Mouse (Mus musculus): ENCODE results near the gene Isyna1.
A peak's percentile ranks its signal among the peaks of the same experiment; 100 is the strongest.

The Isyna1 gene

GRCm38 (mm10) chr8:70622220-70622619 is 28.0 kb downstream of the Isyna1 start:
- no peak for DNase-seq (ENCODE audit: low spot score in 2 of 2)

GRCm38 (mm10) chr8:70625104-70625503 is 30.9 kb downstream of the Isyna1 start:
- no peak for DNase-seq (ENCODE audit: low spot score in 2 of 2)

DNA sequence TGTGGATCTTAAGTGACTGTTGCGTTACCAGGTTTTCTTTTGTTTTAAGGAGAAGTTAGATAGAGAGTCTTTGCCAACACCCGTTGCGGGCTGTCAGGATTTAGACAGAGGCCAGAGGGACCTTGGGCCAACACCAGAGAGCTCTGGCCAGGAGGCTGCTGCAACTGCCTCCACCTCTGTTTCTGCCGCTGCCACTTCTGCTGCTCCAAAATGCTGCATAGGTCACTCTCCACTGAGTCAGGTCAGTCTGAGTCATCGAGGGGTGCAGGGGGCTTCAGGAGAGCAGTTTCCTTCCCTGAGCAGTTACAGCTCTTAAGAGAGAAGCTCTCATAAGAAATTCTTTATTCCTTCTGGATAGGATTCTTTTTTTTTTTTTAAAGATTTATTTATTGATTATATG is 32.9 kb downstream of the Isyna1 start:
- no peak for DNase-seq (ENCODE audit: low spot score in 2 of 2)

GRCm38 (mm10) chr8:70628986-70629490 is 34.9 kb downstream of the Isyna1 start:
- DNase-seq (ENCODE audit: low spot score in 2 of 2), result no peak

DNA sequence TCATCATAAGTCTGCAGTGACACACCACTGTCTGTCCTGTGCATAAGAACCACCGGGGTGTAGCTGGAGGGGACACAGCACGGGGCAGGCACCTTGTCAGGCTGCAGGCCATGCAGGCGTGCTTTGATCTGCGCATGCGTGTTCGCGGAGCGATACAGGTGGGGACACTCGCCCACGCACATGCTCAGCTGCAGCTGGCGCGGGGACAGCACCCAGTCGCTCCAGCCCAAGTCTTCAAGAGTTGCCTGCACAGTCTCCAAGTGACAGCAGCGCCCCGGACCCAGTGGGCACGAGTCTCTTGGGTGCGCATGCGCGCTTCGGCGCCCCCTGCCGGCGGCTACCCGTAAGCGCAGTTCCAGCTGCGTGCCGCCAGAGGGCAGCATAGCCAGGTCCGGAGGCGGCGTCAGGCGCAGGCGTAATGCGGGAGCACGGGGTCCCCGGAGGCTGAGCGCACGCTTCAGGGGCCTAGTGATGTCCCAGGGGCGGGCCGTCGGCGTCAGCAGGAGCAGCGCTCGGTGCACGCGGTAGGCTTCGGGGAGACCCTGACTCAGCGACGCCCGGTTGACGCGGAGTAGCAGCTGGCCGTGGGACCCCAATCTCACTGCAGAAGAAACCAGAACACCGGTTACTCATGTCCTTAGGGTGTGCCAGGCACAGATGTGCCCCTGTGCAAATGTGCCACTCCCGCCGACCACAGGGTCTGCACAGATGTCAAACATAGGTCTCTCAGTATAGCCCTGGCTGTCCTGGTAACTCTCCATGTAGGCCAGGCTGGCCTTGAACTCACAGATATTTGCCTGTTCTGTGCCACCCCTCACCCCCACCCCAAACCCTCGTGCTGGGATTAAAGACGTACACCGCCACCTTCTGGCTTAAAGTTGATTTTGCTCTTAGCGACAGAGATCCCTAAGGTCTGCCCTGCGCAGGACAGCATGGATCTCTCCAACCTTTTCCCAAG is 35.7 kb downstream of the Isyna1 start:
- DNase-seq (ENCODE audit: low spot score in 2 of 2), result peak; percentile 93 to 95

DNA sequence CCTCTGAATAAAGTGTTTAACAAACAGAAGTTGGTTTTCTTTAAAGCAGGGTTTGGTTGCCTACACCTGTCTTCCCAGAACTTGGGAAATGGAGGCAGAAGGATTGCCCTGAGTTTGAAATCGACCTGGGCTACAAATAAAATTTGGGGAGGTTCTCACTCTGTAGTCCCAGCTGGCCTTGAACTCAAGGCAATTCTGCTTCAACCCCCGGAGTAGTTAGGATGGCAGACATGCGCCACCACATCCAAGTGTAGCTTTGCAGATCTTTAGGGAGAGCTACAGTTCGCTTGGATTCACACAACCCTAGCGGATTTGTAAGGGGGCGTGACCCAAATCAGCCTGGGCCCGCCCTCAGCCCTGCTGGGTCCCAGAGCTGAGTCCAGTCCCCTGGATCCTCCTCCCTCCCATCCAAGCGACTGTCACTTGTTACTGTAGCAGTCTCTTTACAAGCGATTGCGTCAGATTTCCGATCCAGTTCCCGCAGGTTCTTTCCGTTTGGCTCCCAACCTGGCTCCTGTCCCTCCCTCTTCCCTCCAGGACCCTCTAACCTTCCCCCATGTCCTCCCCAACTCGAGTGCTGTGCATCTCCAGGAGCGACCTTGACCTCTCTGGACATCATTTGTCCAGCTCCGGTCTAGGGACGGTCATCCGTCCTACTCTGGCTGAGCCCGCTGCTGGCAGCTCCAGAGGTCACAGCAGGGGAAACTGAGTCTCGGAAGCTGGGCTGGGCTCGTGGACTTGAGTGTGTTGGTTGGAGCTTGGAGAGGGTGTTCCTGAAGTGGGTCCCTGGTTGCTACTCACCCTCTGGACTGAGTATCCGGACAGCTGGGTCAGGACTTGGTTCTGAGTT is 36.6 kb downstream of the Isyna1 start:
- no peak for DNase-seq (ENCODE audit: low spot score in 2 of 2)

DNA sequence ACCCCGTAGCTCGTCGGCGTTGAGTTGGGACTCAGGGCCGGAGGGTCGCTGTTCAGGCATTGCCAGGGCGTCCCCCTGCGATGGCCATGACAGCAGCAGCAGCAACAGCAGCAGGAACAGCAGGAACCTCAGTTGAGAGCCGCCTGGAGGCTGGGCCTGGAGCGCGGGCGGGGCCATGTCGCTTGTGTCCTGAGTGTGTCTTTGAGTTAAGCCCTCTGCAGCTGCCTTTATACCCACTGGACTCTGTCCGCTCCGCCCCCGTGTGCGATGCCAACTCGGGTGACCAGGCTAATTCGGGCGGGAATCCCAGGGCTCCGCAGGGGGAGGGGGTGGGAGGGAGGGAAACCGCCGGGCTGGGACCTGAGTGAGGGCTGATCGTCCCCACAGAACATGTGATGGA is 37.3 kb downstream of the Isyna1 start:
- no peak for DNase-seq (ENCODE audit: low spot score in 2 of 2)

DNA sequence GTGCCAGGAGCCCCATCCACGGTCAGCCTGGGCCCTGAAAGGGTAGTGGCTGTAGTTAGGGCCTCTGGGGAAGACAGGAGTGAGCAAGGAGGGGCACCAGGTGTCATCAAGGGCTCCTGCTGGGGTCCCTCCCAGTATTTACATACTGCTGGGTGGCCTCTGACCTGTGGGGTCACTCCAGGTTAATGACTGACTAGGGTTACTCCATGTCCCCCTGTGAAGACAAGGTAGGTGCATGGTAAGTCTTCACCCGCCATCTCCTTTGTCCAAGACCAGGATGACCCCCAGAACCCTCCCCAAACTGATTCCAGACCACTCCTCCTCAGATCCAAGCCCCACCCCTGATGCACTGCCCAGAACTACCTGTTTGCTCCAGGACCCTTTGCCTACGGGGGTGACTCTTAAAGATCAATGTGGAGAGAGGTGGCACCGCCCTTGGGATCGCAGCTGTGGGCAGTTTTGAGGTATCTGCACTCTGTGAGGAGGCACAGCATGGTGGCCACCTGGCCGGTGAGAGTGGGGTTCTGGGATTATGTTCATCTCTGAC is 38.2 kb downstream of the Isyna1 start, which contains the start of gene Gdf15:
TSS of gene Gdf15 (minus strand) at position 111 of the 547 bp plus-strand sequence.
- no peak for DNase-seq (ENCODE audit: low spot score in 2 of 2)

DNA sequence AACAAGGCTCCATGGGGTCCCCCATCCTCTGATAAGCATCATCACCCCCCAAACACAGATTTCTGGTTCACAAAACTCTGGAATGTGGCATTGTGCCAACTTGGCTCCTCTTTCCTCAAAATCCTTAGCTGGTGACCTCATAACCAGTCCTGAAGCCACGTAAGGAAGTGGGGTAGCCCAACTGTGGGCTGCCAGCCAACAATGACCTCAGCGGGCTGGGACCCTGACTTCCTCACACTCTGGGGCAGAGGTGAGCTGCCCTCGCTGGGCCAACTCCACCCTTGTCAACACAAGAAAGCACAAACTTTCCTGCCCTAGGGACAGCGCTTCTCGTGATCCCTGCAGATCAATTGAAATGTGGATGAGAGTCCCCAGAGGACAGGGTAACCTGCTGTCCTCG is 39.9 kb downstream of the Isyna1 start:
- no peak for DNase-seq (ENCODE audit: low spot score in 2 of 2)

- no peak for DNase-seq (ENCODE audit: low spot score in 2 of 2)
Observed at GRCm38 (mm10) chr8:70635527-70635926, 41.4 kb downstream of the Isyna1 start.

GRCm38 (mm10) chr8:70636838-70637237 is 42.7 kb downstream of the Isyna1 start:
- DNase-seq (ENCODE audit: low spot score in 2 of 2), result no peak

DNA sequence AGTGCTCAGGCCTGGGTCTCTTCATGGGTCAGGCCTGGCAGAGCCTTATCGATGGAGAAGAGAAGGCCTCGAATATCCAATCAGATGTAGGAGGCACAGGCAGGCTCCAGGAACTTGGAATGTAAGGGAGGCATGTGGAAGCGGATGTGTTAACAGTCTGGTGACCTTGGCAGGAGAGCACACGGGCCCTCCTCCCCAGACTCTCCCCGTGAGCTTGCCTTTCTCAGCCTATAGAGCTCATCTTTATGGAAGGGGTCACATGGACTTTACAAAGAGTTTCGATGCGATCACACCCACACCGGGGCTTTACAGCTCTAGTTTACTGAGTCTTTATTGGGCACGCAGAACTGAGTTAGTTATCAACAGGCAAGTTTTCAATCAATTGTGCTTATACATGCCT is 44.6 kb downstream of the Isyna1 start:
- DNase-seq (ENCODE audit: low spot score in 2 of 2), result no peak

DNA sequence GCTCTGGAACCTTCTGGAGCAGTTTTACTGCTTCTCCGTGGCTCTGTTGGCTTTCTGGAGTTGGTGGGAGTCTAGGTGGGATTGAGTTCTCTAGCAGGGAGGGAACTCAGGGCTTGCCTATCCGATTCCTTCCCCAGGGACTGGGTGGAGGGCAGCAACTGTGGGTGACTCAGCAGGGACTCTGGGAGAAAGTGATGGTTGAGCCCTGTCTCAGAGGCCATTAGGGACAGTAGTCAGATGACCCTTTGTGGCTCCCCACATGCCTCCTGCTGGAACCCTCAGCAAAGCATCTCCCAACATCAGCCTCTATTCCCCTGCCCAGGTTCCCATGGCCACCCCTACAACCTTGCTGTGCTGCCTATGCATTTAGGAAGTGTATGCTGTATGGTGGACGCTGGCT is 48.8 kb downstream of the Isyna1 start:
- no peak for DNase-seq (ENCODE audit: low spot score in 2 of 2)

- no peak for DNase-seq (ENCODE audit: low spot score in 2 of 2)
Observed at GRCm38 (mm10) chr8:70644065-70644464, 49.9 kb downstream of the Isyna1 start.

DNA sequence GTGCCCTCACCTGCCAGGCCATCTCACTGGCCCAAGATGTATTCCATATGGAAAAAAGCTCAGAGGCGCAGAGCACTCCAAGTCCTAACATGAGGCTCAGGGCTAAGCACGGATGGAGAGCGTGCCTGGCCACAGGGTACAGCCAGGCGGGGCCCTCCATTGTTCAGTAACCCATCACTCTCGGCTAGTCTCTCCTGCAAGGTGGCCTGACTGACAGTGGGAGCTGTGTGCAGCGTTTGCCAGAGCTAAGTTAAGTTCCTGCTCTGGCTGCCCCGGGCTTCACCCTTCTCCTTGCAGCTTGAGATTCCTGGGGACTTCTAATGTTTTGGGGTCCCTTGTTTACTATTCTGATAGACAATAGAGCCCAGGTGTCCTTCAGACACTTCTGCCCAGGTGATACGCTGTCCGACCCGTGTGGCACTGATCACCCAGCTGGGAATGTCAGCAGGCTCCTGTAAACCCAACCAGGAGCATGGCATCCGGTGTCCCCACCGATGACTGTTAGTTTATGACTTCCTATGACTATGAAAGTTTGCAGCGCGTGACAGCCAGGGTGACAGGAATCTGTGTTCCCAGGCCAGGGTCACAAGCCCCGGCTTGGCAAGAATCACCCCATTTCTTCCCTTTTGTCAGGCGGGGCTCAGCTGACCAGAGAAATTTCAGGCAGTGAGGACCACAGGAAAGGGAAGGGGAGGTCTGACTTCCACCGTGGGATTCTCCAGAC is 51.5 kb downstream of the Isyna1 start:
- no peak for DNase-seq (ENCODE audit: low spot score in 2 of 2)

DNA sequence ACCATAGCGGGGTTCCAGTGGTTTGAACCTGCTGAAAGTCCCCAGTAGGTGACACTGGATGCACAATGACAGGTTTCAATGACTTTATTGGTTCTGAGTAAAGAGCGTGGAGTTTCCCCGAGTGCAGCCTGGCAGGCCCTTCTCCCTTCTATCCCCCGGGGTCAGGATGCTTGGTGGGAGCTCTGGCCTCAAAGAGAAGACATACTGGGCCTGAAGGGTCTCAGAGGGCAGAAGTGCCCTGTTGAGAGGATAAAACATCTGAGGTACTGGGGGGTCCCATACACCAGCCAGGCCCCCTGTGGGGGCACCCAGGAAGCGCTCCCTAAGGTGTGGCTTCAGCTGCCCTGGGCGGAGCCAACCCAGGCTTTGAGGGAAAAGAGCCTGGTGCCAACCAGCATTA is 52.2 kb downstream of the Isyna1 start:
- no peak for DNase-seq (ENCODE audit: low spot score in 2 of 2)

- no peak for DNase-seq (ENCODE audit: low spot score in 2 of 2)
Observed at GRCm38 (mm10) chr8:70646775-70647174, 52.6 kb downstream of the Isyna1 start.

All from frontal cortex, postnatal 36 days (tissue).